Mouse (Mus musculus): ENCODE measurements around the gene Taar7a.

- TF ChIP-seq EP300 (IDR thresholded peaks at IDR 0.05; ENCODE audit: low read depth) (no peak), CTCF (IDR thresholded peaks at IDR 0.05; ENCODE audit: low read depth) (no peak)
These were observed 33.6 kb upstream of the Taar7a start, which contains the start of gene Taar7d for GRCm38 (mm10) chr10:24026922-24027321.
